Mouse (Mus musculus): ENCODE measurements at regions not wholly inside any gene's neighbourhood (a gene's known extent, or its start where the extent isn't known, plus 50 kb on each side); places are given as distances from the start of the nearest gene placed in this dataset.

GRCm38 (mm10) chr1:71996234-71996619 is 215.9 kb downstream of the Mreg start:
- DNase-seq, result no peak

- DNase-seq, result no peak
These were observed 216.4 kb downstream of the Mreg start for GRCm38 (mm10) chr1:71995573-71996233.

DNA sequence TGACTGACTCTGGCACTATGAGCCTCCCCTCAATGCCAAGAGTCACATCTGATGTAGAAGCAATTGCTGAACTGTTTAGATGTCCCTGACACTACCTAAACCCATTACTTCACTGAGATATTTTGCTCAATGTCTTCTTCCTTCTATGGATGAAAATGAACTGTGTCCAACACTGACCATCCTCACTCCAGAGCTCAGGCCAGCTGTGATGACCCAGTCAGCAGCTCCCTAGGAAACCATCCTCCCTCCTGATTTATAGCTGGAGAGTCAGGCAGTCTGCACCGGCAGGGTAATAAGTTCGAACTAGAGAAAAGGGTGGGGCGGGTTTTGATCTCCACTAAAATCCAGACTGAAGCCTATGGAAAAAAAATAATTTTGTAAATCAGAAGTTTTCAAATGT is 221.2 kb downstream of the Mreg start:
- no peak for DNase-seq

GRCm38 (mm10) chr1:71988086-71988485 is 224.0 kb downstream of the Mreg start:
- DNase-seq, result no peak

GRCm38 (mm10) chr1:71986047-71986446 is 226.1 kb downstream of the Mreg start:
- no peak for DNase-seq

DNA sequence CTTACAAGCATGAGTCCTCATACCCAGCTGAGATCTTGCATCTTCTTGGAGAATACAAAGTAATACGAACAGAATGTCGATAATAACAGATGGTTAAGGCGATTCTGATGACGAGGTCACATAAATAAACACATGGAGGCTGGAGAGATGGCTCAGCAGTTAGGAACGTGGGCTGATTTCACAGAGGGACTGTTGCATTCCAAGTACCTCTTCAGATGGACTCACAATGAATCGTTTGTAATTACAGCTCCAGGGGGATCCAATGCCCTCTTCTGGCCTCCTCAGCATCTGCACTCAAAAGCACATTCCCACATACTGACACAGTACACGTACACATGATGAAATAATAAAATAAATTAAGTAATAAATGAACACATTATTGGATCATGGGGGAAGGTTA is 228.3 kb downstream of the Mreg start:
- no peak for DNase-seq

DNA sequence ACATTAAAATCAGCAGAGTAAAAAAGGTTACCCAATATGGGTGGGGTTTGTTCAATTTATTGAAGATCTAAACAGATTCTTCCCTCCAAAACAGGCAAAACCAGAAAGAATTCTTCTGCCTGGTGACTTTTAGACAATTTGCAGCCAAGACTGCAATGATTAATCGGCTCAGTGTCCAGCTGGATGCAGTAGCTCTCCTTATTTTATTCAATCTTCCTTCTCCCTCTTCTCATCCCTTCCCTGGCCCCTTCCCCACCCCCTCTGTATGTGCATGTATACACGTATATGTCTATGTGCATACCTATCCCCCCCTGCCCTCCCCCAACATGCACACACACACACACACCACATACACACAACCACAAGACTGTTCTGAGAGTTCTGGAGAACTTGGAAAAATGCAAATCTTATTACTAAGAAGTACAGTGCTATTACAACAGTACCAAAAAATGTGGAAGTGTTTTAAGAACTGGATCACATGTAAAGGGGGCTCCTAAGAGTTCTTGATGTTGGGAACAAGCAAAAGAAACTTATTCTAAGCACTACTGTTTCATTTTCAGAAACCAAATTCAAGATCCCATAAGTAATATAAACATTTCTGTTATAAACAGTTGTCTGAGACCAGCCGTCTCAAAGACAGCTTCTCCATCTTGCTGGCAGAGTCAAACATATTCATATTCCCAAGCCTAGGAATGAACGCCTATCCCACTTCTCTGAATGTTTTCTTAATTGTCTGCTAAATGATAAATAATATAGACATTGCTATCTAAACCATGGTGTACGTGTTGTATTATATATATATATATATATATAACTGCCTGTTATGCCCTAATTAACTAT is 229.5 kb downstream of the Mreg start:
- no peak for DNase-seq

DNA sequence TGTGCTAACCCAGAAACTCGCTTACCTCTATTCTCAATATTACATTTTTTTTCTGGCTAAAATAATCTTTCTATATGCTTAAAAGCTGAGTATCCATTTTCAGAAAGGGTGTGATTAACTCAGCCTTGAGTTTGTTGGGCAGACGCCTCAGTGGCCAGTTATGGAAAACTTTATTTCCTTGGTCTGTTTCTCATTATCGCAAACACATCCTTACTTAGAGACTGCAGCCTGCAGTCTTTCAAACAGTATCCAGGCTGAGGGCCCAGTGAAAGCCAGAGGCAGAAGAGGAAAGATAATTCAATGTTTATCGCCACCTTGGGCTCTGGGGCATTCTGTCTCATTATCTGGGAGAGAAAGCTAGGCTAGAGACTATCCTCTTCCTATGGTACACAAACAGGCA is 231.5 kb downstream of the Mreg start:
- DNase-seq, result no peak

DNA sequence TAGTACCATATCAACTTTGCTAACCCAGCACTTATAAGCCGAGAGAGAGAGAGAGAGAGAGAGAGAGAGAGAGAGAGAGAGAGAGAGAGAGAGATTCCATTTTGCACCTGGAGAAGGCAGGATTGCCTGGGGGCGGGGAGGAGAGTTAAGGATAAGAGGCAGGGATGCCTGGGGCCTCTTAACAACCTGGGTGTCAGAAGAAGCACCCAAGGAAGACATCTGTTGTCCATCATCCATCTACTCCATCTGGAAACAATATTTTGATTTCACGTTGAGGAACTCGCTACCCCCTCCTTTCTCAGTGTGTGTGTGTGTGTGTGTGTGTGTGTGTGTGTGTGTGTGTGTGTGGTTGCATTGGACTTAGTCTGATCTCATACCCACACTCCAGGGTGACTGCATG is 232.8 kb downstream of the Mreg start:
- DNase-seq, result no peak

DNA sequence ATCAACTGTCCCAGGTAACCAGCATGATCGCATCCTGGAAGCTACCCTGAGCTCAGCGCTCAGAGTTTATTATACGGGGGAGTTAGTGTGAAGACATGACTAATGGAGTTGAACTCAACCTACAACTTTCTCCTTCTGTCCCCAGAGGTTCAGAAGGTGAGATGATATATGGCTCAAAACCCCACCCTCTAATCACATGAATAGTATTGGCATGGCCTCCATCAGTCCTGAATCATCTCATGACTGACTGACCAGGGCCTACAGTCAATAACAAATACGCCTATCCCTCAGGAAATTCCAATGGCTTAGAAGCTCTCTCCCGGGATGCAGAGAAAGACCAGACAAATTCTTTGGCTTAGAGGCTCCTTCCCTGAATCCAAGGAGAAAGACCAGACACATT is 234.7 kb downstream of the Mreg start:
- no peak for DNase-seq

DNA sequence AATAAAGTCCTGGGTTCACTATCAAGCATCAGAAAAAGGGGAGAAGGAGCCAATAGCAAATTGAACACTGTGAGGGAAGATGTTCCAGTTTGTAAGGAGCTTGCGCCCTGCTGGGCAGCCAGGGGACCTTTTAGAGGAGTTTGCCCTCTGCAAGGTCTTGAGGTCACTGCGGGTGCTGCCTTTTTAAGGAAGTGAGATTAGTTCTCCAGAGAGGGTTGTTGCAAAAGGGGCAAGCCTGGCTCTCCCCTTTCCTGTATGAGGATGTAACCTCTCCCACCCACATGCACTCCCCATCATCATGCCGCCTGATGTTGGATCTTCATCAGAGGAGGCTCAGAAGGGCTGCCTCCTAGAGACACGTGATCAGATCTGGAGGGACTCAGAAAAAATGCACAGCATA is 237.4 kb downstream of the Mreg start:
- DNase-seq, result no peak

DNA sequence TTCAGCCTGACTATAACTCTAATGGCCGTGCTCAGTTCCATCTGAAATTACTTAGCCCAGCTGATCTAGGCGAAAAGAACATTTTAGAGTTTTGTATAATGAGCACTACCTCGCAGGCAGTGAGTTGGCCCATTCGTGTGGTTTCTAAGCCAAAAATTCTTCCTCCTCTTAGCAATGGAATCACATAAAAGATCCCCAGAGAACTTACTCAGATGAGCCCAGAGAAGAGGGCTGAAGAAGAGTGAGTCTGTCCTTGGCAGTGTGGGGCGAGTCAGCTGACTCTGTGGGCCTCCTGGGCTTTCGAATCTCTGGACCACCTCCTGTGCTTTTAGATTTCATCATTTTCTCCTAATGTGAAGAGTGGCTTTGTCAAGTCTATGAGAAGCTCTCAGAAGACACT is 240.2 kb downstream of the Mreg start:
- DNase-seq, result no peak

GRCm38 (mm10) chr1:71970771-71971170 is 241.3 kb downstream of the Mreg start:
- no peak for DNase-seq

- DNase-seq, result no peak
These were observed 244.5 kb downstream of the Mreg start for GRCm38 (mm10) chr1:71967574-71968104.

DNA sequence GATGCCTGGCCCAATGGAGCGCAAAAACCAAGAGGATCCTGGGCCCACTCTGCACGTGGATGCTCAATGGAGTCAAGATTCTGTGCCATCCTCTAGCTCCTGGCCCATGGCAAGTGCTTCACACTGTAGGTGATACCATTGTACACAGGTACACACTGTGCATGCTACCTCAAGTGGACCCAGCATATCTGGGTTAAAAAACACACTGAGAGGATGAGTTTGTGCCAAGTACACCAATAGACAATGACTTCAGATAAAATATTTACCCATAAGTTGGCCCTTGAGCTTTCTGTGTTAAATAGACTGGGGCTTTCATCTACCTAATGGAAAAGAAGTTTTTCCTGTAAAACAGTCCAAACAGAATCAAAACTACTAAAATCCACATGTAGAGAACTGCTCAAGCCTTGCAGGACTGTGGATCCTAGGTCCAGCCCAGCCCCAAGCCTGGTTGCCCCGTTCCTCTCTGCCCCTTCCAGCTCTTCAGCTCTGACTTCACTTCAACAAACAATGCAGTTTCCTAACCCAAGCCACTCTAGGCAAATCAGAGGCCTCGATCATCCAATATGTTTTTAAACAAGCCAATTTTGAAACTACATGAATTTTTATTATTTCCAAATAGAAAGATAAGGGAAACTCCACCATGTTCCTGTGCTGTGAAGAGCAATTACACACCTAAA is 247.5 kb downstream of the Mreg start:
- DNase-seq, result no peak

DNA sequence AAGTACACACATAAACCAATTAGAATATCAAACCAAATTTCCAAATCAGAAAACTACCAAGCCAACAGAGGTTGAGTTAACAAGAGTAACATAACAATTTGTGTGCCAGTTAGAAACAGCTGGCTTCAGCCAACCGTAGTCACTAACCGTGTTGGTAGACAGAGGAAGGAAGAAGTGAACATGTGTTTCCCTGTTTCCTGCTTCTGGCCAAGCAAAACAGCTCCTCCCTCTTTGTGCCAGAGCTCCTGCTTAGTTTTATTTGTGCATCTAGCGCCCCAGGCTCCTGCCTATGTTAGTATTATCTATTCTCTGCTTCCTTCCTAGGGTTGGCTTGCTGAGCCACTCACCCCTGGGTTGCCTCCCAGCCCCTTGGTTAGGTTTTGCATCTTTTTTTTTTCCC is 255.2 kb downstream of the Mreg start:
- no peak for DNase-seq

- DNase-seq, result no peak
These were observed 256.8 kb downstream of the Mreg start for GRCm38 (mm10) chr1:71955331-71955730.

- DNase-seq, result no peak
These were observed 258.8 kb downstream of the Mreg start for GRCm38 (mm10) chr1:71953292-71953691.

GRCm38 (mm10) chr1:71949549-71949948 is 262.6 kb downstream of the Mreg start:
- no peak for DNase-seq

GRCm38 (mm10) chr1:71948686-71949085 is 263.4 kb downstream of the Mreg start:
- no peak for DNase-seq

- no peak for DNase-seq
These were observed 264.6 kb downstream of the Mreg start for GRCm38 (mm10) chr1:71947506-71947905.

DNA sequence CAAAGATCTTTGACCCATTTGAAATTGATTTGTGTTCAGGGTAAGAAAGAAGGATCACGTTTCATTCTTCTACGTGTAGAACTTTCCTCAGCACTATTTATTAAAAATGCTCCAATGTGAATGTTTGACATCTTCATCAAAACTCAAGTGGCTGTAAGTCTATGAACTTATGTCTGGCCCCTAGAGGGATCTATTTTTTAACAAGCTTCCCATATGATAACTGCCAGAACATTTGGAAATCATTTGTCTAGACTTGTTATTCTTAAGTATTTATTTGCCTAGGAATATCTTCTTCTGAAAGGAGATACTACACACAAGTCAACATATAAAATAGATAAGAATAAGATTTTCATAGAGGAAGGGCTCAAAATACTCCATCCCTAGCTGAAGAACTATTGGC is 265.2 kb downstream of the Mreg start:
- DNase-seq, result no peak

- no peak for DNase-seq
These were observed 267.0 kb downstream of the Mreg start for GRCm38 (mm10) chr1:71945070-71945469.

- no peak for DNase-seq
These were observed 267.6 kb downstream of the Mreg start for GRCm38 (mm10) chr1:71944531-71944930.
